Mouse (Mus musculus) E14TG2a.4 (cell line): ENCODE results near the gene Nme8.

Experiments used
- H3K27me3 ChIP-seq: 2 replicates; pipeline ENCODE4 v1.6.1; 2014; ENCODE audit warnings: low read length, control low read depth; ENCODE audit not compliant: insufficient read depth
- H3K36me3 ChIP-seq: 2 replicates; pipeline ENCODE4 v1.6.1; 2014; ENCODE audit warnings: low read length, control low read depth; ENCODE audit not compliant: insufficient read depth
- H3K4me1 ChIP-seq: replicated peaks from 2 replicates; pipeline ENCODE4 v1.6.1; 2014; ENCODE audit warnings: low read depth, low read length, control low read depth
- H3K4me3 ChIP-seq: replicated peaks from 2 replicates; pipeline ENCODE4 v1.5.1; 2014; ENCODE audit warnings: mild to moderate bottlenecking, low read length
- H3K9me3 ChIP-seq: 2 replicates; pipeline ENCODE4 v1.6.1; 2014; ENCODE audit warnings: low read length, control low read depth
- CTCF ChIP-seq: conservative IDR thresholded peaks from 2 replicates; pipeline ENCODE4 v1.5.1; 2014; ENCODE audit warnings: low read length
- NANOG ChIP-seq: IDR thresholded peaks from 2 replicates; pipeline ENCODE4 v1.6.1; 2014; ENCODE audit warnings: borderline replicate concordance, low read length, mixed read lengths
- POU5F1 ChIP-seq: IDR thresholded peaks from 2 replicates; pipeline ENCODE4 v1.6.1; 2014; ENCODE audit warnings: low read length, borderline replicate concordance

The Nme8 gene

DNA sequence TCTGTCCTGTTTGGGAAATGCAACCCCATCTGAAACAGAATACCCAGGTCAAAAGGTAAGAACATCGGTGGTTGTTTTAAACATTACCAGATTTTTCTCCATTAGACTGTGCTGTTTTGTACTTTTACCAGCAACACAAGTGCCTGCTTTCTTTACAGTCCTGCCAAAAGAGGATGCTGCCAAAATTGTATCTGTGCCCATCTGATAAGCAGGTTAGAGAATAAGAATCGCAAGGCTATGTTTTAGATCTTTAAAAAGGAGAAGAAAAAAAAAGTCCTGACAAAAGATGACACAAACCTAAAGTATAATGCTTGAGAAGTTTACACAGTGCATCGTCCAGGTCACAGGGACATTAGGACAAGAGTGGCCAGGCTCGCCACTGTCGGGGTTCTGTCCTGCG is 98.4 kb downstream of the Nme8 start:
- no peaks in the 10 kb centered on the region for H3K9me3 ChIP-seq
- no peak overlapping the region for H3K4me3 ChIP-seq
- H3K27me3 ChIP-seq: no peaks in the 10 kb centered on the region
- peaks cover 26% of the 10 kb centered on the region for H3K4me1 ChIP-seq
- TF ChIP-seq POU5F1: no peak
- no peak for TF ChIP-seq NANOG
- no peak for TF ChIP-seq CTCF
- H3K36me3 ChIP-seq: 0 out of 2 replicates have a peak, but pooled peaks cover under 1% of the 10 kb centered on the region

- no peaks in the 10 kb centered on the region for H3K27me3 ChIP-seq
- H3K4me3 ChIP-seq: no peak overlapping the region
- H3K36me3 ChIP-seq: 0 out of 2 replicates have a peak, but pooled peaks cover 3% of the 10 kb centered on the region
- peaks cover 26% of the 10 kb centered on the region for H3K4me1 ChIP-seq
- no peak for TF ChIP-seq NANOG
- no peaks in the 10 kb centered on the region for H3K9me3 ChIP-seq
Measured at GRCm38 (mm10) chr13:19595141-19595540, 102.5 kb downstream of the Nme8 start.
